ENCODE assay signal across 10 mouse cellular contexts in the genomic region with DNA sequence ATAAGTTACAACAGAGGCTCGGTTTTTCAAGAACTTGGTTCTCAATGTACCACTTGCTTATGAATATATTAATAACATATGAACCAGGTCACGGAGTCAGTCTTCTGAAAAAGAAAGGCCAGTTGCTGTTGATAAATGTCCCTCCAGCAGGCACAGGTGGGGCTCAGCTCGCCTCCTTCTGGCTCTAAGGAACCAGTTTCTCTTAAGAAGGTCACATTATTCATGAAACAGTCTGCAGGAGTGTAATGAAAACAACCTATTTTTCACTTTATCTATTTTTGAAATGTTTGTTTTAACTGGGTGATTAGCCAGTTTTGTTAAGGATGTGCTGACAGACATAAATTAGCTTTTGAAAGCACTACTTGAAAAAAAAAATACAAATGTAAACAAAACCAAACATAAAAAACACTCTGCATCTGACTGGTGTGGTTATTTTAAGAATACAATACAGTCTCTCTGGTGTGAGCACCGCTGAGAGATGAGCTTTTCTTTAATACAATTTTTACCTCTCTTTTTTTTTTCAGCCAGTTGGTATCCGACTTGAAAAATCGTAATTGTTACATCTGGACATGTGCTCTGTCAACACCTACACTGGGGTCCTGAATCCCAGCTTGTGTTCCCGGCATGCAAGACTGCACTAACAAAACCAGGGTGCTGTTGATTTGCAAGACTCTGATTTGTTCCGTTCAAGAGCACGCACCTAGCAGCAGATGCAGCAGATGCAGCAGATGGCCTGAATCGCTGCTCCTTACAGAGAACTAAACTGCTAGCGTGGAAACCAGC.
DNase-seq lines count a peak whose midpoint lies in the region; ATAC-seq and TF ChIP-seq lines count a peak whose summit lies in the region.
"Had no signal": no experiment of that assay in that cellular context is flagged by ENCODE, and none has a peak within 500 bp of the region (broad histone marks: within the 10 kb centered on the region; RNA-seq: fewer than 3 reads in every experiment).

No protein-coding gene starts in this region.

- H3K9me3 ChIP-seq in lung, embryonic 14.5 days (ENCODE audit: low read depth, low read length) = no peaks in the 10 kb centered on the region
- no peaks in the 10 kb centered on the region for H3K9me3 ChIP-seq in forebrain, embryonic 16.5 days (ENCODE audit: control insufficient read depth, low read length)
- no peaks in the 10 kb centered on the region for H3K9me3 ChIP-seq in midbrain, postnatal 0 days (ENCODE audit: low read length)

- TF ChIP-seq CTCF in lung, embryonic 14.5 days (IDR thresholded peaks at IDR 0.05; ENCODE audit: low read depth) = 0 out of 2 replicates have a peak, but pooled peaks have one; percentile 2
- TF ChIP-seq CTCF in lung, adult 2 months (IDR thresholded peaks at IDR 0.05; ENCODE audit: insufficient read depth, low read length) = no peak
- TF ChIP-seq CTCF in midbrain, postnatal 0 days (IDR thresholded peaks at IDR 0.05) = no peak

- no peaks in the 10 kb centered on the region for H3K27me3 ChIP-seq in lung, embryonic 14.5 days (ENCODE audit: insufficient read depth, low read length)
- H3K27me3 ChIP-seq in forebrain, embryonic 16.5 days (replicated peaks; ENCODE audit: control insufficient read depth, insufficient read depth, low read length) = no peaks in the 10 kb centered on the region
- no peaks in the 10 kb centered on the region for H3K27me3 ChIP-seq in midbrain, postnatal 0 days (ENCODE audit: insufficient read depth, low read length)

- TF ChIP-seq POLR2A in lung, adult 2 months (IDR thresholded peaks at IDR 0.05; ENCODE audit: borderline replicate concordance, extremely low read depth, low read depth, low read length) = no peak

- peak; percentile 61 for DNase-seq in heart, adult 11 months
- no peak for DNase-seq in heart, postnatal 4 days
- peak; percentile 81 for DNase-seq in lung, embryonic 14.5 days
- DNase-seq in lung, adult 2 months = no peak
- peak; percentile 50 for DNase-seq in midbrain, postnatal 0 days (ENCODE audit: low spot score)
- DNase-seq in adrenal gland, postnatal 4 days (ENCODE audit: low spot score in 2 of 2) = no peak
- DNase-seq: thymus, adult 18-20 months had no signal

- H3K36me3 ChIP-seq in lung, embryonic 14.5 days (ENCODE audit: insufficient read depth) = no peaks in the 10 kb centered on the region
- H3K36me3 ChIP-seq in forebrain, embryonic 16.5 days (ENCODE audit: control insufficient read depth, insufficient read depth) = no peaks in the 10 kb centered on the region
- no peaks in the 10 kb centered on the region for H3K36me3 ChIP-seq in midbrain, postnatal 0 days (ENCODE audit: insufficient read depth, low read length)

- WGBS in lung, embryonic 14.5 days = 13% methylated on average over 11 of the region's 11 CpGs
- WGBS in lung, adult 2 months = 22% methylated on average over 11 of the region's 11 CpGs
- 43% methylated on average over 11 of the region's 11 CpGs for WGBS in forebrain, embryonic 16.5 days
- WGBS in midbrain, postnatal 0 days = 51% methylated on average over 11 of the region's 11 CpGs

- peak overlapping the region; percentile 46; the same call in 1 of the 2 replicates for H3K27ac ChIP-seq in lung, embryonic 14.5 days (ENCODE audit: low read depth)
- no peak overlapping the region for H3K27ac ChIP-seq in forebrain, embryonic 16.5 days (ENCODE audit: low read length)
- H3K27ac ChIP-seq in midbrain, postnatal 0 days (ENCODE audit: low read depth, low read length) = no peak overlapping the region
- H3K27ac ChIP-seq: left cerebral cortex, adult 2 months had no signal

- no peak overlapping the region for H3K9ac ChIP-seq in lung, embryonic 14.5 days
- H3K9ac ChIP-seq in forebrain, embryonic 16.5 days (replicated peaks; ENCODE audit: low read depth, low read length) = no peak overlapping the region
- H3K9ac ChIP-seq in midbrain, postnatal 0 days (replicated peaks; ENCODE audit: low read length, poor library complexity, severe bottlenecking) = no peak overlapping the region

- ATAC-seq in lung, embryonic 14.5 days (ENCODE audit: insufficient read depth) = peak; percentile 72
- peak; percentile 63 for ATAC-seq in forebrain, embryonic 16.5 days
- ATAC-seq in midbrain, postnatal 0 days (ENCODE audit: low FRiP score) = no peak
- no peak for ATAC-seq in megakaryocyte, adult 5-6 weeks (ENCODE audit: poor library complexity, severe bottlenecking)

- peaks cover 18% of the 10 kb centered on the region; the same call in 1 of the 2 replicates for H3K4me1 ChIP-seq in lung, embryonic 14.5 days (ENCODE audit: insufficient read depth)
- peaks cover 2% of the 10 kb centered on the region; the same call in 1 of the 2 replicates for H3K4me1 ChIP-seq in lung, adult 2 months (ENCODE audit: control insufficient read depth, insufficient read depth, low read length)
- H3K4me1 ChIP-seq in forebrain, embryonic 16.5 days (replicated peaks; ENCODE audit: control insufficient read depth, insufficient read depth, low read length) = peaks cover 7% of the 10 kb centered on the region
- H3K4me1 ChIP-seq in midbrain, postnatal 0 days (ENCODE audit: insufficient read depth, low read length) = peaks cover 5% of the 10 kb centered on the region

- H3K4me2 ChIP-seq in lung, embryonic 14.5 days = peak overlapping the region; percentile 46
- no peak overlapping the region; the same call in 1 of the 2 replicates for H3K4me2 ChIP-seq in forebrain, embryonic 16.5 days (ENCODE audit: low read length)
- 0 out of 2 replicates have a peak overlapping the region, but pooled peaks have one; percentile 6 for H3K4me2 ChIP-seq in midbrain, postnatal 0 days (ENCODE audit: low read depth, low read length, poor library complexity, severe bottlenecking)

- no peak overlapping the region for H3K4me3 ChIP-seq in lung, embryonic 14.5 days (ENCODE audit: low read depth, low read length)
- H3K4me3 ChIP-seq in lung, adult 2 months (replicated peaks; ENCODE audit: extremely low read depth, low read depth, low read length) = no peak overlapping the region
- H3K4me3 ChIP-seq in forebrain, embryonic 16.5 days (replicated peaks; ENCODE audit: low read length) = no peak overlapping the region
- no peak overlapping the region for H3K4me3 ChIP-seq in midbrain, postnatal 0 days (ENCODE audit: low read depth, low read length)
- H3K4me3 ChIP-seq: left cerebral cortex, adult 2 months had no signal

Comparison
In these comparisons a context has a peak if more than half of its experiments do, and no peak if none do; other contexts are left out.
1. DNase-seq: peak in heart, adult 11 months (single experiment), lung, embryonic 14.5 days (single experiment) and midbrain, postnatal 0 days (single experiment); none in heart, postnatal 4 days (single experiment), lung, adult 2 months (single experiment) and adrenal gland, postnatal 4 days (0 of 2).
2. ATAC-seq: peak in lung, embryonic 14.5 days (single experiment) and forebrain, embryonic 16.5 days (single experiment); none in midbrain, postnatal 0 days (single experiment) and megakaryocyte, adult 5-6 weeks (single experiment).